8 mouse cellular contexts compared by ENCODE assay signal in genomic region chr11:60931282-60931868, GRCm38 (mm10). TPM values are rescaled to one million over a fixed set of nuclear protein-coding genes. Genes with fewer than 3 reads are reported as not detected.
DNase-seq lines count a peak whose midpoint lies in the region; ATAC-seq lines count a peak whose summit lies in the region.

No protein-coding gene starts in this region.

- no peaks in the 10 kb centered on the region for H3K9me3 ChIP-seq in heart, embryonic 13.5 days
- no peaks in the 10 kb centered on the region for H3K9me3 ChIP-seq in hindbrain, embryonic 13.5 days
- no peaks in the 10 kb centered on the region for H3K9me3 ChIP-seq in liver, embryonic 15.5 days (replicated peaks)

- peak overlapping the region; percentile 97 for H3K4me2 ChIP-seq in heart, embryonic 13.5 days
- H3K4me2 ChIP-seq in hindbrain, embryonic 13.5 days: peak overlapping the region; percentile 84
- peak overlapping the region; percentile 91 for H3K4me2 ChIP-seq in liver, embryonic 15.5 days

- ATAC-seq in heart, embryonic 13.5 days (ENCODE audit: extremely low read depth, insufficient number of reproducible peaks, low FRiP score, low TSS enrichment): peak; percentile 2; the same call in 1 of the 2 replicates
- ATAC-seq in activated CD4-positive, CD25-positive, alpha-beta regulatory T cell, adult 4 months: peak; percentile 1
- peak; percentile 64 for ATAC-seq in hindbrain, embryonic 13.5 days (ENCODE audit: low FRiP score)
- peak; percentile 1 for ATAC-seq in liver, embryonic 15.5 days (ENCODE audit: insufficient read depth)

- no peak for DNase-seq in heart, postnatal 4 days
- peak; percentile 32 for DNase-seq in yolk sac, embryonic 10.5 days (ENCODE audit: low spot score)
- no peak for DNase-seq in retina, embryonic 14.5 days (ENCODE audit: low spot score)
- DNase-seq in right cerebral cortex, adult 2 months (ENCODE audit: low spot score in 2 of 2): no peak

- peak overlapping the region; percentile 79 for H3K9ac ChIP-seq in heart, embryonic 13.5 days
- H3K9ac ChIP-seq in hindbrain, embryonic 13.5 days: peak overlapping the region; percentile 67
- H3K9ac ChIP-seq in liver, embryonic 15.5 days: peak overlapping the region; percentile 72

- H3K4me1 ChIP-seq in heart, embryonic 13.5 days: peaks cover 66% of the 10 kb centered on the region
- peaks cover 55% of the 10 kb centered on the region for H3K4me1 ChIP-seq in hindbrain, embryonic 13.5 days (replicated peaks)
- peaks cover 71% of the 10 kb centered on the region for H3K4me1 ChIP-seq in liver, embryonic 15.5 days (replicated peaks)

- H3K27me3 ChIP-seq in heart, embryonic 13.5 days (replicated peaks): no peaks in the 10 kb centered on the region
- H3K27me3 ChIP-seq in hindbrain, embryonic 13.5 days: no peaks in the 10 kb centered on the region
- no peaks in the 10 kb centered on the region for H3K27me3 ChIP-seq in liver, embryonic 15.5 days

- under 1% methylated on average over 30 of the region's 30 CpGs for WGBS in heart, embryonic 13.5 days
- 3% methylated on average over 30 of the region's 30 CpGs for WGBS in hindbrain, embryonic 13.5 days
- 2% methylated on average over 30 of the region's 30 CpGs for WGBS in liver, embryonic 15.5 days (ENCODE audit: insufficient replicate concordance)

- peak overlapping the region; percentile 90 for H3K4me3 ChIP-seq in heart, embryonic 13.5 days
- peak overlapping the region; percentile 81 for H3K4me3 ChIP-seq in hindbrain, embryonic 13.5 days
- H3K4me3 ChIP-seq in liver, embryonic 15.5 days (replicated peaks): peak overlapping the region; percentile 90

- no peaks in the 10 kb centered on the region for H3K36me3 ChIP-seq in heart, embryonic 13.5 days
- H3K36me3 ChIP-seq in hindbrain, embryonic 13.5 days: peaks cover 5% of the 10 kb centered on the region; the same call in 1 of the 2 replicates
- peaks cover 5% of the 10 kb centered on the region; the same call in 1 of the 2 replicates for H3K36me3 ChIP-seq in liver, embryonic 15.5 days (replicated peaks)

- peak overlapping the region; percentile 16; the same call in 1 of the 2 replicates for H3K27ac ChIP-seq in heart, embryonic 13.5 days (replicated peaks)
- peak overlapping the region; percentile 23; the same call in 1 of the 2 replicates for H3K27ac ChIP-seq in hindbrain, embryonic 13.5 days
- H3K27ac ChIP-seq in liver, embryonic 15.5 days (replicated peaks): peak overlapping the region; percentile 71

RNA-seq across cellular contexts. Expression of gene Map2k3, which starts 0.5 kb away (rescaled TPM):
- polyA plus RNA-seq in heart, embryonic 13.5 days (2015; fragmentation: Nextera tagmentation; extraction: Ambion mirVana): 73.6 and 78.1 TPM in 2 replicates
- 10 to 100 TPM; 38.8 to 42.3 TPM for total RNA-seq in heart, postnatal 4 days (2021)
- 10 to 100 TPM; 58.3 to 66.8 TPM for polyA plus RNA-seq in activated CD4-positive, CD25-positive, alpha-beta regulatory T cell, adult 4 months (2017; shearing (Covaris generic))
- polyA plus RNA-seq in hindbrain, embryonic 13.5 days (2015; fragmentation: Nextera tagmentation; extraction: Ambion mirVana): 30.0 and 30.4 TPM in 2 replicates
- polyA plus RNA-seq in liver, embryonic 15.5 days (2015; fragmentation: Nextera tagmentation; extraction: Ambion mirVana): 142 and 165 TPM in 2 replicates

RNA-seq across cellular contexts. Expression of gene Natd1, which starts 16.8 kb away (rescaled TPM):
- polyA plus RNA-seq in heart, embryonic 13.5 days (2015; fragmentation: Nextera tagmentation; extraction: Ambion mirVana): 19.8 and 23.4 TPM in 2 replicates
- 10 to 100 TPM; 24.4 to 27.6 TPM for total RNA-seq in heart, postnatal 4 days (2021)
- polyA plus RNA-seq in activated CD4-positive, CD25-positive, alpha-beta regulatory T cell, adult 4 months (2017; shearing (Covaris generic)): 1 to 10 TPM; 5.7 to 6.8 TPM
- polyA plus RNA-seq in hindbrain, embryonic 13.5 days (2015; fragmentation: Nextera tagmentation; extraction: Ambion mirVana): 36.1 and 36.8 TPM in 2 replicates
- polyA plus RNA-seq in liver, embryonic 15.5 days (2015; fragmentation: Nextera tagmentation; extraction: Ambion mirVana): 13.2 and 14.8 TPM in 2 replicates

RNA-seq across cellular contexts. Expression of gene Tmem11, which starts 52.3 kb away (rescaled TPM):
- 60.6 and 68.6 TPM in 2 replicates for polyA plus RNA-seq in heart, embryonic 13.5 days (2015; fragmentation: Nextera tagmentation; extraction: Ambion mirVana)
- total RNA-seq in heart, postnatal 4 days (2021): 10 to 100 TPM; 37.5 to 43.4 TPM
- 10 to 100 TPM; 27.9 to 28.2 TPM for polyA plus RNA-seq in activated CD4-positive, CD25-positive, alpha-beta regulatory T cell, adult 4 months (2017; shearing (Covaris generic))
- 54.9 and 55.3 TPM in 2 replicates for polyA plus RNA-seq in hindbrain, embryonic 13.5 days (2015; fragmentation: Nextera tagmentation; extraction: Ambion mirVana)
- polyA plus RNA-seq in liver, embryonic 15.5 days (2015; fragmentation: Nextera tagmentation; extraction: Ambion mirVana): 26.7 and 28.7 TPM in 2 replicates

Comparison
In these comparisons a context has a peak if more than half of its experiments do, and no peak if none do; other contexts are left out.
1. ATAC-seq: peak in every context shown above with its lines; median percentile 64 in hindbrain, embryonic 13.5 days; 2 in heart, embryonic 13.5 days; 1 in activated CD4-positive, CD25-positive, alpha-beta regulatory T cell, adult 4 months; 1 in liver, embryonic 15.5 days.
2. H3K27ac ChIP-seq: peak in every context shown above with its lines; median percentile 71 in liver, embryonic 15.5 days; 23 in hindbrain, embryonic 13.5 days; 16 in heart, embryonic 13.5 days.